Mouse (Mus musculus) ES-Bruce4 (cell line): ENCODE data around the gene Prrx1.

ENCODE experiments used
- CTCF ChIP-seq: IDR thresholded peaks from one replicate; pipeline ENCODE4 v1.8.1; 2011; ENCODE audit warnings: low read depth, low read length
- EP300 ChIP-seq: IDR thresholded peaks from 2 replicates; pipeline ENCODE4 v1.6.1; 2011; ENCODE audit warnings: low read depth, low read length; ENCODE audit not compliant: insufficient read depth

- TF ChIP-seq CTCF (no peak), EP300 (no peak)
These were observed 47.9 kb upstream of the Prrx1 start for GRCm38 (mm10) chr1:163361376-163361775.
